ENCODE assay signal across 11 mouse cellular contexts in the genomic region with DNA sequence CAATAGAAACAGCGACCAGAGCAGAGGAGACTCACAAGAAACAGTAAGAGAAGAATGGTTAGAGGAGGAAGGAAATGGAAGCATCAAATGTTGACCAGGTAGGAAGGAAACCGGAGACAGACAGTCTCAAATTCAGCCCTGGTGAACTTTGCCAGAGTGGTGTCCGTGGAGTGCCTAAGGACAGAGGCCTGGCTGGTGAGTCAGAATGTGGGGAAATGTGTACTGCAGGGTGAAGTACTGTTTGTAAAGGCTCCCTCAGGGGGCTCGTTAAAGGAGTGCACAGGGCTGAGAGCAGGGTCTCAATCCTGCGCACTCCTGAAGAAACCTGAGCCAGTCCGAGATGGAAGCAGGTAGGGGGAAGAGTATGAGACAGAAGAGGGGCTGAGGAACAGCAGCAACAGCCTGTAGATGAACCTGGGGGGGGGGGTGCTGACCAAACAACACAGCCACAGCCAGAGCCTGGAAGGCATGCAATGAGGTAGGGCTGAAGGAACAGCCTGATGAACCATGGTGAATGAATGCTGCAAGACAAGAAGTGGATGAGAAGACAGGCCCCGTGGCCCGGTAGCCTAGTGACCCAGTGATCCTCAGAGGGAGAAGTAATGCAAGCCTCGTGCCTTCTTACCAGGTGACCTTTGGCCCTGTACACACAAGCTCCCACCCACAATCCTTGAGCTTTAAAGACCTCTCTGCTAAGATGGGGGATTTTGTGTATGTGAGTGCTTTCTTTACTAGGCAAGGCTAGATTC.
"Had no signal": no experiment of that assay in that cellular context is flagged by ENCODE, and none has a peak within 500 bp of the region (broad histone marks: within the 10 kb centered on the region; RNA-seq: fewer than 3 reads in every experiment).

No protein-coding gene starts in this region.

- H3K4me2 ChIP-seq: liver, embryonic 11.5 days; liver, embryonic 15.5 days; midbrain, embryonic 13.5 days had no signal

- DNase-seq: kidney, adult 2 months; kidney, postnatal 36 days; layer of hippocampus, adult 9-11 months; lung, adult 2 months; right cerebral cortex, adult 18-20 months; right cerebral cortex, postnatal 25 days; thymus, adult 18-20 months; thymus, postnatal 25 days had no signal

- ATAC-seq: midbrain, embryonic 13.5 days had no signal

- H3K4me1 ChIP-seq: midbrain, embryonic 13.5 days had no signal

- H3K9ac ChIP-seq: liver, embryonic 15.5 days; midbrain, embryonic 13.5 days had no signal

- H3K27me3 ChIP-seq: liver, embryonic 15.5 days; midbrain, embryonic 13.5 days had no signal

- H3K36me3 ChIP-seq: liver, embryonic 15.5 days; midbrain, embryonic 13.5 days had no signal

- H3K9me3 ChIP-seq: liver, embryonic 15.5 days; midbrain, embryonic 13.5 days had no signal

- H3K27ac ChIP-seq: liver, embryonic 15.5 days; midbrain, embryonic 13.5 days had no signal

- H3K4me3 ChIP-seq: liver, embryonic 15.5 days; midbrain, embryonic 13.5 days had no signal
